Mouse (Mus musculus) ES-E14 (cell line): ENCODE results near the gene Csrp1. TPM values are rescaled to one million over a fixed set of nuclear protein-coding genes. Genes with fewer than 3 reads are reported as not detected.

Experiments
- DNase-seq: peaks from one replicate; pipeline ENCODE4 v3.0.0-alpha.2; 2013; ENCODE audit warnings: low read depth, low spot score
- H3K27ac ChIP-seq: 2 replicates; pipeline ENCODE4 v1.5.1; 2012; ENCODE audit warnings: low read depth, mild to moderate bottlenecking, low read length, moderate library complexity, mixed read lengths; ENCODE audit not compliant: poor library complexity, insufficient read depth, severe bottlenecking
- H3K36me3 ChIP-seq: 2 replicates; pipeline ENCODE4 v1.6.1; 2012; ENCODE audit warnings: mild to moderate bottlenecking, low read length, moderate library complexity, mixed read lengths; ENCODE audit not compliant: control insufficient read depth, poor library complexity, insufficient read depth, severe bottlenecking
- H3K4me1 ChIP-seq, 2 experiments: fragments of 150-350 bp in 1 of 2; sonication (generic) in 1 of 2; 2 replicates each; pipeline ENCODE4 v1.6.1; 2012; ENCODE audit warnings: low read length in 2 of 2, mild to moderate bottlenecking in 1 of 2, mixed read lengths in 1 of 2; ENCODE audit not compliant: control insufficient read depth in 2 of 2, insufficient read depth in 2 of 2, poor library complexity in 1 of 2
- H3K4me3 ChIP-seq, 2 experiments: fragments of 150-350 bp in 1 of 2; sonication (generic) in 1 of 2; 2 replicates each; pipeline ENCODE4 v1.5.1; 2012; ENCODE audit warnings: low read length in 2 of 2, low read depth in 1 of 2, mild to moderate bottlenecking in 1 of 2, mixed read lengths in 1 of 2; ENCODE audit not compliant: insufficient read depth in 1 of 2, poor library complexity in 1 of 2, severe bottlenecking in 1 of 2
- H3K9ac ChIP-seq: 2 replicates; pipeline ENCODE4 v1.6.1; 2012; ENCODE audit warnings: low read depth, mild to moderate bottlenecking, low read length, mixed read lengths; ENCODE audit not compliant: poor library complexity, insufficient read depth, severe bottlenecking
- H3K9me3 ChIP-seq: fragments of 150-350 bp; sonication (generic); 2 replicates; pipeline ENCODE4 v1.6.1; 2012; ENCODE audit warnings: low read depth, mild to moderate bottlenecking, low read length; ENCODE audit not compliant: control insufficient read depth, insufficient read depth
- CHD2 ChIP-seq: IDR thresholded peaks from 2 replicates; pipeline ENCODE4 v1.6.1; 2014; ENCODE audit warnings: mild to moderate bottlenecking, low read depth, low read length, inconsistent platforms
- HCFC1 ChIP-seq: IDR thresholded peaks from 2 replicates; pipeline ENCODE4 v1.6.1; 2012; ENCODE audit warnings: low read length, inconsistent platforms, borderline replicate concordance; ENCODE audit not compliant: insufficient read depth
- MAFK ChIP-seq: IDR thresholded peaks from 2 replicates; pipeline ENCODE4 v1.6.1; 2014; ENCODE audit warnings: mild to moderate bottlenecking, low read depth, low read length, inconsistent platforms; ENCODE audit not compliant: insufficient read depth
- ZC3H11A ChIP-seq: IDR thresholded peaks from 2 replicates; pipeline ENCODE4 v1.6.1; 2012; ENCODE audit warnings: low read depth, mild to moderate bottlenecking, inconsistent platforms, low read length, borderline replicate concordance
- ZNF384 ChIP-seq: IDR thresholded peaks from 2 replicates; pipeline ENCODE4 v1.6.1; 2012; ENCODE audit warnings: low read depth, low read length, inconsistent platforms
- in situ Hi-C, 2 experiments: fragments of 600-800 bp; cut with MboI; formaldehyde crosslinking; loops; one replicate each; pipeline ENCODE4 v1.15.1; 2025; ENCODE audit warnings: low sequenced_read_pairs in 2 of 2, inconsistent platforms in 1 of 2; ENCODE audit not compliant: unreplicated experiment in 2 of 2
- total RNA-seq: library from RNA; depleted of rRNA; stranded (reverse); fragments of 300-350 nt; gene quantifications from 2 replicates; pipeline ENCODE4 v1.2.3, GENCODE M21; 2012

Gene Csrp1
- total RNA-seq, 1 experiment, result 131 TPM

DNA sequence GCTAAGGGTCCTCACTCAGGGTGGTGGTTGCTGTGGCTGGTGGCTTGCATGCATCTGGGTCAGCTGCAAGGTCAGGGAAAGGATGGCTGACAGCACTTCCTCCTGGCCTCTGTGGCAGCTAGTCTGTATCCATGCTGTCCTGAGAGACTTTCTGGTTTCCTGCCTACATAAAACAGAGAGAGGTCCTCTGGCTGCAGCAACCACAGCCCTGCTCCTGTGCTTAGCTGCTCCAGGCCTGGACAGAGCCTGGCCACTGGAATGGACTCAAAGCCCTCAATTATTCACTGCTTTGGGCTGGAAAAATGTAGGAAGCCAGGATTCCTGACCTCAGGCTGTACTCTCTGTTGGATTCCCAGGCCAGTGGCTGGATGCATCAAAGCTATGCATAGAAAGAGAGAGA, 56.7 kb downstream of the Csrp1 start:
- no peak for DNase-seq
- Histone ChIP-seq H3K27ac (no peak overlapping the region), H3K4me3 (no peak overlapping the region), H3K9ac (no peak overlapping the region), H3K9me3 (no peaks in the 10 kb centered on the region), H3K36me3 (no peaks in the 10 kb centered on the region; the same call in 1 of the 2 replicates), H3K4me1 (peaks cover 0 to 5% of the 10 kb centered on the region in 2 experiments; a peak in 1 of 4 replicates)
- TF ChIP-seq ZNF384 (no peak), HCFC1 (no peak), MAFK (no peak), CHD2 (no peak), ZC3H11A (no peak)
- in situ Hi-C loops, result no loop called here

DNA sequence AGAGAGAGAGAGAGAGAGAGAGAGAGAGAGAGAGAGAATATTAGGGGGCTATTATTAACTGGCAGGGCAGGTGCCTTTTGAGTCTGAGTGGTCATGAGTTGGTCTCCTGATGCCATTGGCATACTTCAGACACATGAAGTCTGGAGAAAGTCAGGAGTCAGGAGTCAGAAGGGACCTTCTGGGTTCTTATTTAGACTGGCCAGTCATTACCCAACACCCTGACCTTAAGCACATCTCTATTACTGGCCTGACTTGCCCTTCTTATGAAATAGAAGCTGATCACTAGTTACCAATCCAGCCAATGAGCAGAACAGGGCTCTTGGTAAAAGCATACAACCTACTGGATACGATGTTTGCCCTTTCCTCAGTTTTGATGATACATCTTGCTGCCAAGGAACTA, 57.2 kb downstream of the Csrp1 start:
- H3K9ac ChIP-seq, result no peak overlapping the region
- H3K27ac ChIP-seq, result no peak overlapping the region
- H3K4me1 ChIP-seq, result peaks cover 0 to 5% of the 10 kb centered on the region in 2 experiments; a peak in 1 of 4 replicates
- TF ChIP-seq MAFK (no peak), CHD2 (no peak), ZNF384 (no peak), HCFC1 (no peak), ZC3H11A (no peak)
- no peak overlapping the region for H3K4me3 ChIP-seq
- DNase-seq, result no peak
- H3K36me3 ChIP-seq, result no peaks in the 10 kb centered on the region
- H3K9me3 ChIP-seq, result no peaks in the 10 kb centered on the region
- in situ Hi-C loops, result no loop called here

DNA sequence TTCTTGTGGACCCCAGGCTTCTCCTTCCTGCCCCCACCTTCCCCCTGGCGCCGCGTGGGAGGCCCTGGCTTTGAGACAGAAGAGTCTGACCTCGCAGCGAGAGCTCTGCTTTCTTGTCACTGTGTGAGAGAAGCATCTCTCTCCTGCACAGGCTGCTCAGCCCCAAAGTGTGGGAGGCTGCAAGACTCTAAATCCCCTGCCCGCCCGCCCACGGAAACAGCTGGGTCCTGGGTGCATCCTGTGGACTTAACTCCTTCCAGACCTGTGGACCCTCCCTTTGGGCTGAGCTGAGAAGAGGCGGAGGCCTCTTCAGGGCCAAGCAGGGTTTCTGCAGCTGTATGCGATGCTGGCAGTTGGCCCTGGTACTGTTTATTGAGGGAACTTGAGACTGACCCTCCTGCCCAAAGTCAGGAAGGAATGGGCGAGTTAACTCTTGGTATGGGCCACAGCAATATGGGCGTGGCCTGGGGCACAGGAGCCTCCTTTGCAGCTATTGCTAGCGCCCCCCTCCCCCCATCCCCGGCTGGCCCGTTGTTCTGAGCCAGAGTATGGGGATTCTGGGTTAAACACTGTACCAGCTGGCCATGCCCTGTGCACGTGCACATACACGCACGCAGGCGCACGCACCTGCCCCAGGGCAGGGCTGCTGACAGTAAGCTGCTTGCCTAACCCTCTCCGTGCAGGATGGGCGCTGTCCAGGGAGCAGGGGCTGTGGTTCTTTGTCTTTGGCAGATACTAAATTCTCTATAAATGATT, 59.1 kb downstream of the Csrp1 start, which contains the start of gene Tnni1:
Gene Tnni1, plus strand, starts transcription at position 655 of the 756 bp plus-strand sequence.
- H3K27ac ChIP-seq, result no peak within 1 kb of the TSS
- no peaks in the 10 kb centered on the region for H3K36me3 ChIP-seq
- H3K9me3 ChIP-seq, result no peaks in the 10 kb centered on the region
- H3K9ac ChIP-seq, result no peak within 1 kb of the TSS
- in situ Hi-C loops, result no loop called here
- no peak within 1 kb of the TSS for H3K4me3 ChIP-seq
- DNase-seq, result no peak
- TF ChIP-seq MAFK (no peak), ZNF384 (no peak), HCFC1 (no peak), CHD2 (no peak), ZC3H11A (no peak)
- H3K4me1 ChIP-seq, result peaks cover 0 to 8% of the 10 kb centered on the region in 2 experiments; a peak in 1 of 4 replicates

DNA sequence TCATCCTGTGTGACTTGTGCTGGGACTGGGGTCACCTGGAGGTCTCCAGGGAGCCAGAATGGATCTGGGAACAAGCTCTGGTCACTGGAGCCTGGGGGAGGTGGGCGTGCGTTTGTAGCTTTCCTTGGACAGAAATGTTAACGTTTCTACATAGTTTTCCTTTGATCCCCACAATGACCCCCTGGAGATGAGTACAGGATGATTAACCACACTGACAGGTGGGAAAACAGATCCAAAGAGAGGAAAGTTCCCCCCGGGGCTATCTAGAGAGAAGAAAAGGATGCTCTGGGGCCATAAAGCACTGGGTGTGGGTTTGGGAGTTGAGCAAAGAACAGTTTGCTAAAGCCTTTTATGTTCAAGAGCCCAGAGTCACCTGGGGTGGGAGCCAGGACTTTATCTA, 60.8 kb downstream of the Csrp1 start:
- no peaks in the 10 kb centered on the region for H3K36me3 ChIP-seq
- H3K9ac ChIP-seq, result no peak overlapping the region
- in situ Hi-C loops, result no loop called here
- H3K4me3 ChIP-seq, result no peak overlapping the region
- H3K4me1 ChIP-seq, result peaks cover 0 to 8% of the 10 kb centered on the region in 2 experiments; a peak in 1 of 4 replicates
- peak; percentile 94 for DNase-seq
- no peaks in the 10 kb centered on the region for H3K9me3 ChIP-seq
- TF ChIP-seq HCFC1, result no peak
- TF ChIP-seq CHD2, result no peak
- no peak for TF ChIP-seq ZNF384
- TF ChIP-seq ZC3H11A, result no peak
- no peak for TF ChIP-seq MAFK
- H3K27ac ChIP-seq, result no peak overlapping the region
